Mouse (Mus musculus): ENCODE data around the gene Fnip2.

DNA sequence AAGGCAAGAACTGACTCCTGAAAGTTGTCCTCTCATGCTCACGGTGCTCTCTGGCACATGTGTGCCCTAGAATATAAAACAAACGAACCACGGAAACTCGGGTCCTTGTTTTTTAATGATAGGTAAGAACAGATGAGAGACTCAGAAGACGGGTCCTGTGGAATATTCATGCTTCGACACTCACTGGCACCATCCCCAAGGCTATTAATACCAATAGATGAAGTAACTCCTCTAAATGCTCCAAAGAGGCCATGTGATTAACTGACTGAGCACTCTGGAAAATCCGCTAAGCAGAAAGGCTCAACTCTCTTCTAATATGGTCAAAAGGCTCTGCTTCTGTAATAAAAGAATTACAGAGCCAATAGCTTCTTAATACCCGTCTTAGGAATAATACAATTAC is 73.6 kb downstream of the Fnip2 start:
- TF ChIP-seq CTCF (IDR thresholded peaks at IDR 0.05; ENCODE audit: low read depth), result no peak
- TF ChIP-seq EP300 (IDR thresholded peaks at IDR 0.05; ENCODE audit: low read depth), result no peak
